ENCODE assay signal across 8 mouse cellular contexts in genomic region chr2:152829367-152829881, GRCm38 (mm10). TPM values are rescaled to one million over a fixed set of nuclear protein-coding genes. Genes with fewer than 3 reads are reported as not detected.
DNase-seq lines count a peak whose midpoint lies in the region; ATAC-seq lines count a peak whose summit lies in the region.

No protein-coding gene starts in this region.

- WGBS in midbrain, embryonic 12.5 days, result 81% methylated on average over 23 of the region's 23 CpGs

- H3K27me3 ChIP-seq in midbrain, embryonic 12.5 days, result no peaks in the 10 kb centered on the region

- peak; percentile 30 for DNase-seq in retina, postnatal 1 day
- DNase-seq in retina, embryonic 14.5 days (ENCODE audit: low spot score), result no peak
- DNase-seq in cerebellum, adult 9-11 months, result peak; percentile 71
- peak; percentile 44 to 54 for DNase-seq in heart, postnatal 10 days
- DNase-seq in kidney, postnatal 4 days, result peak; percentile 33 to 56
- no peak for DNase-seq in urinary bladder, adult 18-20 months (ENCODE audit: low spot score in 2 of 2)
- no peak for DNase-seq in natural killer cell, adult 2 months (ENCODE audit: low spot score in 2 of 2)

- H3K4me2 ChIP-seq in midbrain, embryonic 12.5 days (replicated peaks), result peak overlapping the region; percentile 61

- H3K4me3 ChIP-seq in midbrain, embryonic 12.5 days, result peak overlapping the region; percentile 76

- H3K9ac ChIP-seq in midbrain, embryonic 12.5 days (replicated peaks), result peak overlapping the region; percentile 85

- intact Hi-C loops in heart, postnatal 10 days (cut with DNase I), result no loop called here

- H3K36me3 ChIP-seq in midbrain, embryonic 12.5 days, result 0 out of 2 replicates have a peak, but pooled peaks cover 7% of the 10 kb centered on the region

- H3K9me3 ChIP-seq in midbrain, embryonic 12.5 days, result no peaks in the 10 kb centered on the region

- H3K4me1 ChIP-seq in midbrain, embryonic 12.5 days, result peaks cover 48% of the 10 kb centered on the region

- peak overlapping the region; percentile 98; the same call in 1 of the 2 replicates for H3K27ac ChIP-seq in midbrain, embryonic 12.5 days (replicated peaks)

- ATAC-seq in midbrain, embryonic 12.5 days (ENCODE audit: low FRiP score, low read depth), result no peak

RNA-seq across cellular contexts. Expression of gene Bcl2l1, which starts 2.1 kb away (rescaled TPM):
- 10 to 100 TPM; 40.0 to 72.4 TPM for total RNA-seq in heart, postnatal 10 days (2021)
- polyA plus RNA-seq in midbrain, embryonic 12.5 days (2016; fragmentation: Nextera tagmentation; extraction: Ambion mirVana), result 156 and 168 TPM in 2 replicates

RNA-seq across cellular contexts. Expression of gene Tpx2, which starts 18.3 kb away (rescaled TPM):
- total RNA-seq in heart, postnatal 10 days (2021), result 10 to 100 TPM; 16.0 to 17.8 TPM
- polyA plus RNA-seq in midbrain, embryonic 12.5 days (2016; fragmentation: Nextera tagmentation; extraction: Ambion mirVana), result 109 and 113 TPM in 2 replicates

Comparison
In these comparisons a context has a peak if more than half of its experiments do, and no peak if none do; other contexts are left out.
1. DNase-seq: peak in retina, postnatal 1 day (single experiment), cerebellum, adult 9-11 months (single experiment), heart, postnatal 10 days (2 of 2) and kidney, postnatal 4 days (2 of 2); none in retina, embryonic 14.5 days (single experiment), urinary bladder, adult 18-20 months (0 of 2) and natural killer cell, adult 2 months (0 of 2).